Mouse (Mus musculus): ENCODE results near the gene Tmem44.

DNA sequence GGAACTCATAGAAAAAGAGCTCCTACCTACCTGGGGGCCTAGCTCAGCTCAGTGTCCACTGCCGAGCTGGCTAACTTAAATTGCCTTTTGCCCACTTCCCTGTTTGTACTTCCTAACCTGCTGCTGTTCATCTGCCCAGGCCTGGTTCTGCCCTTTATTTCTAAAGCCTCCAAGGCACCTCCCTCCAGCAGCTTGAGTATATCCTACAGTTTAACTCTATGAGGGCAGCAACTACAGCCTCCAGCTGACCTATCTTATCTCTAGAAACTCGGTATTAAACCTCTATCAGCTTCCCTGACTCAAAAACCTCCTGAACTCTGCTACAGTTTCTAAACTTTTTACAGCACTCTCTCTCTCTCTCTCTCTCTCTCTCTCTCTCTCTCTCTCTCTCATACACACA is 78.7 kb downstream of the Tmem44 start:
- TF ChIP-seq MYOD1 (IDR thresholded peaks at IDR 0.05; ENCODE audit: control insufficient read depth, insufficient read length, low read depth) = no peak
- TF ChIP-seq CTCF (IDR thresholded peaks at IDR 0.05; ENCODE audit: control insufficient read depth, insufficient read depth, insufficient read length) = no peak
